Mouse (Mus musculus) left cerebral cortex, postnatal 14 days (tissue): ENCODE measurements around the gene 1700015G11Rik. TPM values are rescaled to one million over a fixed set of nuclear protein-coding genes. Genes with fewer than 3 reads are reported as not detected.

Source experiments
- DNase-seq, 2 experiments: peaks; one replicate each; pipeline ENCODE4 v3.0.0; 2021 to 2022; ENCODE audit warnings: low spot score in 2 of 2, mixed read lengths in 1 of 2
- intact Hi-C: fragments of 180-260 bp; cut with DNase I; formaldehyde crosslinking; loops from one replicate; pipeline ENCODE4 v1.15.1; 2025
- long read RNA-seq, 2 experiments: library from polyadenylated mRNA; stranded (forward); transcript quantifications; one replicate each; pipeline ENCODE4 v2.0.0; 2021
- total RNA-seq, 2 experiments: library from RNA; stranded (reverse); gene quantifications; 2 replicates each; pipeline ENCODE4 v1.2.3; 2021

The 1700015G11Rik gene
- not detected for total RNA-seq
- long read RNA-seq, experiment 1: 0 reads
- long read RNA-seq, experiment 2: 0 reads

DNA sequence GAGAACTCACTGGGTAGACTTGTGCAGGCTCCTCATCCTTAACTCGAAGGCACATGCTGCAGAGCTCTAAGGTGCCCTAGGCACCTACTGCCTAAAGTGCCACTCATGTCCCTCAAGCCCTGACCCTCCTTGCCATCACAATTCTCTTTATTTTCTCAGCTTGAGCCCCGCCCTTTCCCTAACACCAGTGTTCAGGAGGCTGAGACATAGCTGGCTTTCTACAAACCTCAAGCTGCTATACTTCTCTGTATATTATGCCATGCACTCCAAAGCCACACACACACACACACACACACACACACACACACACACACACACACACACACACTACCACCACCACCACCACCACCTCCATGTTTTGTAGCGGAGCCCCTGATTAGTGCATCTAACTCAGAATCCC, at the start of gene 1700015G11Rik:
Gene 1700015G11Rik, minus strand, starts transcription at position 101 of the 400 bp plus-strand sequence.
- DNase-seq: no peak
- intact Hi-C loops: no loop called here

DNA sequence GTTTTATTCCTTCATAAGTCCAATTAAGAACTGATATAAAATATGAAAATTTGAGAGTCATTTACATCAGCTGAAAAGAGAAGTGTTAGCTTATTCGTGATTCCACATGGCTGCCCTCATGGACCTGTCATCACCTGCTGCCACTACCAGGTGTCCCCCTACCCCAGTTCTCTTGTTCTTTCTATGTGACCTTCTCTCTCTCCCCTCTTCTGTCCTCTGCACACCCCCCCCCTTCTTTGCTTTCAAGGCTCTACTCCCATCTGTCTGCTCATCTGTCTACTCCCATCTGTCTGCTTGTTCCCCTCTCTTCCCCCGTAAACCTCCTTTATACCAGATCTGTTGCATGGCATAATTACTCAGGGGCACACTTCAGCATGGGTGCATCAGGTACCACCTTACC, 41.4 kb upstream of the 1700015G11Rik start:
- intact Hi-C loops: no loop called here
- no peak for DNase-seq

DNA sequence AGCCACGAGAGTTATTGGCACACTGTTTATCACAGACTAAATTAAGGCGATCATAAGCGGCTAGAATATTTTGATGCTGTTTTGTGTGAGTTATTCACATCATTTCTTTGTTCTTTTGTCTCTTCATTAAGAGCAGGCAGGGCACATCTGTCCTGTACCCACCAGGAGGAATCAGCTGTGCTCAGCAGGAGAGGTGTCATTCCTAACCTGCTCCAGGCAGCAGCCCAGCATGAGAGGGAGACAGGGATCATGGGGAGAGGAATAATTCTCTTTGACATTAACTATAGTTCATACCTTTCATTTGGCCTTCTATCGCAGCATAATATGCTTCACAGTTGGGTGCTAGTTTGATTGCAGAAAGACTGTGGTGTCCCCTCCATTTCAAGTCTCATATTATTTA, 40.7 kb upstream of the 1700015G11Rik start:
- intact Hi-C loops: no loop called here
- DNase-seq: no peak

DNA sequence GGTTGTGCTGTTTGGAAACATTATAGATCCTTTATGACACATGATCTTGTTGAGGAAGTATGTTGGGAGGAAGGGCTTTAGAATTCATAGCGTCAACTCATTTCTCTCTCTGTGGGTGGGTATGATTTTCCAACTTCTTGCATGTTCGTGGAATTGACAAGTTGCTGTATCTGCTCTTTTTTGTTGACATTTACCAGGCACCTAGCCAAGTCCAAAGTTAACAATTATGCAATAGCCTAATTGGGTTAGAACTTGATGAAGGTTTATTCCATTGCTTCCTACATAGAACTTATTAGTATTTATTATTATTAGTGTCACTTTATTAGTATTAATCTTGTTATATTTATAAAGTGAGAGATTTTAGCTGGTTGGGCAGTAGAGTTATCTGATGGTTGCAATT, 40.3 kb upstream of the 1700015G11Rik start:
- intact Hi-C loops: no loop called here
- no peak for DNase-seq

DNA sequence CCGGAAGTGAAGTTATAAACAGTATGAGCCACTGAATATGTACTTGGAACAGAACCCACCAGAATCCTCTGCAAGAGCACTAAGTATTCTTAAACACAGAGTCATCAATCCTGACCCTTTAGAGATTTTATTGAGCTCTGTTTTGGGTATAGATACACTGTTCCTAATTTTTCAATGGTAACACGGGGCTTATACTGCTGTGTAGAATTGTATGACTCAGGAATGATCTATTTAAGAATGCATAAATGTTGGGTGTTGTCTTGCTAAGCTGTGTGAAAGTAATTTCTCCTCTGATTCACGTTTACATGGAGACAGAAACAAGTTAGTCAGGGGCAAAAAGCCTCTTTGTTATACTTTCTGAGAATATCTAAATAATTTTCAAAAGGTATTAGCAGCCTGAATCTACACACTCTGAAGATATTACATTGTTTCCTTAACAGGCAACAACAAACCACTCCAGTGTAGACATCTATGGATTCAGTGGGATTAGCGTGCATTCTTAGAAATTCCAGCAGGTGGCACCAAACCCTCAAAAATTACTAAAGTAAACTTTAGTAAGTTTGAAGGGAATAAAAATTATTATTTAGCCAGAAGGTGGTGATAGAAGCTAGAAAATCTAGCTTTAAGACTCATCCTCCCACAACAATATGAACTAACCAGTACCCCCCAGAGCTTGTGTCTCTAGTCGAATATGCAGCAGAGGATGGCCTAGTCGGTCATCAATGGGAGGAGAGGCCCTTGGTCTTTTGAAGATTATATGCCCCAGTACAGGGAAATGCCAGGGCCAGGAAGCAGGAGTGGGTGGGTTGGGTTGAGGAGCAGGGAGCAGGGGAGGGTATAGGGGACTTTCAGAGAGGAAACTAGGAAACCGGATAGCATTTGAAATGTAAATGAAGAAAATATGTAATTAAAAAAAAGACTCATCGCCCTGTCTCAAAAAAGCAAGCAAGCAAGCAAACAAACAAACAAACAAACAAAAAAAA, 22.4 kb upstream of the 1700015G11Rik start:
- DNase-seq: peak; percentile 51 to 78
- intact Hi-C loops: no loop called here

DNA sequence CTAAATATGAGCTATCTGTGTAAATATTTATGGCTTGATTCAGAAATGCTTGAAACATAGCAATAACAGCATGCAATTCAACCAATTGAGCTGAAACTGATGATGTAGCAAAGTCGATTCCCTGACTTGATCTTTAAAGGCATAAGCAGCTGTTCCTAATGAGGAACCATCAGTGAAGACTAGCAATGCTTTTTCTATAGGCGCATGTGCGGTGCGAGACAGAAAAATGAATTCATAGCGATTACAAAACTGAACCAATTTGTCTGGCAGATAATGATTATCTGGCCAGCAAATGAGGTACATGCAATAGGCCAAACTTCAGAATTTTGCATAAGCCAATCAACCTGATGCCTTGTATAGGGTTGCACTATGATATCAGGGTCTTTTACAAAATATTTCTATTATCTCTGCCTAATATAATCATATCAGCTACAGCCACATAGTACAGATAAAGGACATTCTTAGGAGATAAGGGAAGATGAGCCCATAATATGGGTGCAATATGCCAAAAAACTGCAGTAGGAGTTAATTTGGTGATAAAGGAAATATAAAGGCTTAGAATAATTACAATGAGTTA, 8.6 kb upstream of the 1700015G11Rik start:
- DNase-seq: no peak

DNA sequence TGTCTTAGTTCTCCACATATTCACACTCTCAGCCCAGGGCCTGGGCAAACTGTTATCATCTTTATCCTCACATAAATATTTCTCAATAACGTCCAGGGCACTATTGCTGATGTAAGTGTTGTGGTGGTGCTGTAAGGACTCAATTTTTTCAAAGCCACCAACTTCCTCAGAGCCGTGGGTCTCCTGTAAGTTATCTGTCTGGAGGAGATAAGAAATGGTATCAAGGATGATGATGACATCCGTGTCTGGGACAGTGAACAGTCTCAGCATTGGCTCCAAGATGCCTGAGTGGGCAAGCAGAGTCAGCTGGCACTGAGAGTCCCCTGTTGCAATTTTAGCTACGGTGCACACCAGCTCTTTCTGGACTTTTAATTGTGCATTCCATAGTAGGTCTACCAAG, 6.5 kb upstream of the 1700015G11Rik start:
- DNase-seq: no peak
- intact Hi-C loops: no loop called here

More for the DNA sequence above, 8.6 kb upstream of the 1700015G11Rik start:
- intact Hi-C loops: no loop called here

DNA sequence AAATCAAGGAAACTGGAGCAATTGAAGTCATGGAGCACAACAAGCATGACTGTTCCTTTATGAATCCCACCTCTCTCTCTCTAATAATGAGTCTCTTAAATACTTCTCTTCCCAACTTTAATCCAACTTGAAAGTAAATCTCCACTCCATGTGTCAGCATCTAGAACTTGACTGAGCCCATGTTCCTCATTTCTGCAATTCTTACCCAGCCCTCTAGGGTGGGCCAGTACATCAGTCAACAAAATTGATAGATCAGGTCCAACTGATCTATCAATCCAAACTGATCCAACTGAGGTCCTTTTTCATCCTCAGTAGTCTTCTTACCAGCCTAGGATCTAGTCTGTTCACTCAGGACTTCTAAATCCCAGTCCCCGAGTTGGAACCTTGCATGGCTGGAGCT, 348 bp downstream of the 1700015G11Rik start:
- intact Hi-C loops: no loop called here
- DNase-seq: no peak

DNA sequence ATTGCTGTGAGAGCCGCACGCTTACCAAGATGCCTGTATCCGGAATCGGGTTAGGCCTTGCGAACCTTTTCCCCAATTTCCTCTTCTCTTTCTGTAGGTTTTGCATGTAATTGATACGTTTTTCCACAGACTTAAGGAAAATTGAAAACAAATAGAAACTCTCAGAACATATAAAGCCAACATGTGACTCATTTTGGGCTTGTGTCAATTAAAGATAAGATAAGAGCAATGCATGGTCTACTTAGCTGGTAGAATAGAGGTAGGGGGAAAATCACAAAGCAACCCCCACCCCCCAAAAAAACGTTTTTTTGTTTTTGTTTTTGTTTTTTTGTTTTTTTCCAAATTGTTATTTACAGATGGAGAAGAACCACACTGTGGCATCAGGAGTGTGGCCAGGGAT, 2.1 kb downstream of the 1700015G11Rik start:
- intact Hi-C loops: no loop called here
- DNase-seq: no peak

DNA sequence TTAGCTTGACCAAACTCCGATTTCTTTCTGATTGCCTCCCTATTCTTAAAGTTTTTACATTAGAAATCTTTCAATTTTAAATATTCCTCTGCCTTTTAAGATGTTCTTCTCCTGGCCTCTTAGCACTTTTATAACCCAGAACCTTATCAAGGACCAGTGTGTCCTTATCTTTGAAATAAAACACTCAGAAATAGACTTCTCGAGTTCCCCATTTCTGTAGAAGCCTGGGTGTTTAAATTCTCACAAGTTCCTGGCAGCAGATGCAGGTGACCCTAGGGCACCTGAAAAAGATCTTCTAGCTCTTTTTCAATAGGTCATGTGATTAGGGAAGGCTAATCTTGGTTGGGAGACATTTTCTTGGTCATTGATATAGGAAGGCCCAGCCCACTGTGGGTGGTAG, 8.4 kb downstream of the 1700015G11Rik start:
- intact Hi-C loops: no loop called here

DNA sequence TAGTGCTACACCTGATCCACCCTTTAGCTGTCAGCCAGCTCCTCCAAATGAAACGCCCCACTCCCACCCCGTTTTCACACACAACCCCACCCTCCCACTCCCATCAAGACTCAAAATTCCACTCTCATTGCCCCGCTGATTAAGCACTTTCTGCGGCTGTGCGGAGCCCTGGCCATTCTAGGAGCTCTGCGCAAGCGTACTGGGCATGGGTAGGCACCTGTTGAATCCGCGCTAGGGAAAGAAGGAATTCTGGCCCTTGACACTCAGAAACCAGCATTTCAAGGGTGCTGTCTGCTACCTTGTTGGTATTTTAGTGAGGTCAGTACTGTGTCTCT, 9.3 kb downstream of the 1700015G11Rik start:
- intact Hi-C loops: no loop called here
- no peak for DNase-seq

More for the DNA sequence above, 8.4 kb downstream of the 1700015G11Rik start:
- DNase-seq: no peak

DNA sequence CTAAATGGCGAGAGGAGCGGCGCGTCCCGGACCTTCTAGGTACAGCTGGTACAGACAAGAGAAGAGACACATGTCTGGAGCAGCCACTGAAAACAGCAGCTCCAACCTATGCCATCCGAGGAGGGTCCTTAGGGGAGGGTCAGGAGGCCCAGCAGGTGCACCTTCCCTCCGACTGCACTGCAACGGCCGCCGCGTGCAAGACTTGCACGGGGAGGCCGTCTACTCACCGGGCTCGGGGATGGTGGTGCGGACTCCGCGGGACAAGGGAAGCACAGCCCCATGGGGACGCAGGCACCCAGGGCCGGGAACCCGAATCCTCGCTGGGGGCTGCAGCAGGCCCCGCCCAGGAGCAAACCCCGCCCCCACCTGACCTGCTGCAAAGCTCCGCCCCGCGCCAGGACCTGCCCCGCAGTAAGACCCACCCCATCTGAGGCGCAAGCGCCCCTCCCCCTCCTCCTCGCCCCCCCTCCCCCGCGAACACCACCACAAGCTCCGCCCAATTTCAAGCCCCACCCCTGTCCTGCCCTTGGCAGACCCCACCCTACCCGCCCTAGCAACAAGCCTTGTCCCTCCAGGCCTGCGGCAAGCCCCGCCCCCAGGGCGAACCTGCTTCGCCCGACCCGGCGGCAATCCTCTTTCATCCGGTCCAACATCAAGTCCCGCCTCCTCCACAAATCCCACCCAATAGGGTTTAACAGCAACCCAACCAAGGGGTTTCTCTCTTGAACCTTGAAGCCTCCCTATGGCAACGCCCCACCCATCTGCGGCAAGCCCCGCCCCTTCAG, 9.8 kb downstream of the 1700015G11Rik start, which contains the start of gene Svip:
Gene Svip, minus strand, starts transcription at position 508 of the 785 bp plus-strand sequence.
- peak; percentile 92 to 98 for DNase-seq
- intact Hi-C loops: no loop called here

DNA sequence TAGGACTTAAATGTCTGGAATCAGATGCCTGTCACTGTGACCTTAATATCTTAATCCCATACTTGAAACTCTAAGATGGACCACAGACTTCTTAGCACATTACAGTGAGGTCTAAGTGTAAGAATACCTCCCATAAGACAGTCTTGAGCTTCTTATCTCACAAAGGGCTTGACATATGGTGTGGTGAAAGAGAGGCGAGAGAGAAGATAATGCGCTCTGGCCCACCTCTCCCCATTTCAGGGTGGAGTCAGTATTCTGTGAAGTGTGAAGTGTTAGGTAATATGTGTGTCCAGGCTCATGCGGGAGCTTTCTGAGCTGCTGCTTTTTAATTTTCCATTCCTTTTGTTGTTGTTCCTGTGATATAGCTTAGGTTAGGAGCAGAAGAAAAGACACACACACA, 24.5 kb downstream of the 1700015G11Rik start:
- no peak for DNase-seq
- intact Hi-C loops: no loop called here

DNA sequence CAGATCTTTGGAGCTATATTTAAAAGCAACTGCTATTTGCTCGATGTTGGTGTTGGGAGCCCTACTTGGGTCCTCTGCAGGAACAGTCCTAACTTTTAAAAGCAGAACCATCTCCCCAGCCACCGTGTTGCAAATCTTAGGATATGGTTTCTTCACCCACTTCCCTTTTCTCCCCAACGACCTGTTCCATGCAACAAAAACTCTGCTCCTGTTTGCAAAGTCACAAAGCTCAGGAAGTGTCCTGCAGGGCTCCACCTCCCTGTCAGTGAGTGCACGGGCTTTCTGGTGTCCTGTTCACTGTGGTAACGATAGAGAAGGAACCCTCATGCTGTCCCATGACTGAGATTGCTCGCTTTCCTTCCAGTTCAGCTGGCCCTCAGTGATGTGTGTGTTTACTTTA, 28.6 kb downstream of the 1700015G11Rik start:
- intact Hi-C loops: no loop called here
- DNase-seq: no peak

DNA sequence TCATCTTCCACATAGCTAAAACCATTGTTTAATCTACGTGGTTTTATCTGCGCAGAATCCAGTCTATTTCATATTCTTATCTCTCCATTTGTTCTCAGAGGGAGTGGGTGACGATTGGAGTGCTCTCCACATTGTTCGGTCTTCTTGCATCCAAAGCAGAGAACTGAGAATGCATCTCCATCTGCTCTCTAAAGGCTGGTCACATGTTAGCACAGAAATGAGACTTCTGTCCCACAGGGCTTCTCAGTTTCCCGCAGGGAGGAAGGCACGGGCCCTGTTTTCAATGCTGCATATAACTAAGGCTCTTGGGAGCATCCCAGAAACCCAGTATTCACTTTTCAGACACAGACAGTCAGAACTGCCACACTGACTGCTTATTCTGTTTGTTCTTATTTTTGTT, 29.8 kb downstream of the 1700015G11Rik start:
- DNase-seq: peak; percentile 23 to 56
- intact Hi-C loops: no loop called here

DNA sequence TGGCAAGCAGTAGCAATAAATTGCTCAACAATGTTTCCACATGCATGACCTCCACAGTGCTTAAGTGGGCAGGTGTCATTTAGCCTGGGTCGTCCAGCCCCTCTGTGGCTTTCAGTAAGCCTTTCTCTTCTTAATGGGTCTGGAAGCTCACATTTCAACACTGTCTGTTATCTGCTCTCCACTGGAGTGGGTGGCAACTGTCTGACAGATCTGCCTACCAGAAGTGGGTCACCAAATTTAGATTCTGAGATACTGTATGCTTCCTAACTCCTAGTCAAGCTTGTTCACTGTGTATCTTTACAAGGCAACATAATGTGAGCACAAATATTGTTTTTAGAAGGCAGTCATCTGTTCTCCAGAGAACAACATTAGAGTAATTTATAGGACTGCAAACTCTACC, 33.2 kb downstream of the 1700015G11Rik start:
- peak; percentile 37 to 64 for DNase-seq
- intact Hi-C loops: no loop called here

DNA sequence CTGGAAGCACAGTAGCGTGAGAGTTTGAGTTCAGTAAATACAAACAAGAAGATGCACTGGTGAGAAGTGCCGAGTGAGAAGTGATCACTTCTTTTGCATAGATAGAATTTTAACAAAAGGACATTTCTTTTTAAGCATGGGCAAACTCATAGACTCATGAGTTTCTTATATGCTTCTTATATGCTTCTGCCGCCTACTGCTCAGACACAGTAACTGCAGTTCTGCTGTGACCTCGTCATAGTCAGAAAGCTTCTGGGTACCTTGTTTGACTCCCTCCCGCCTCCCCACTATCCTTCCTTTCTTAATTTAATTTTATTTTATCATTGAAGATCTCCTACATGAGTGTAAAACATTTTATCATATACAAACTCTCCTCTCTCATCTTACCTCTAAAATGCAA, 36.3 kb downstream of the 1700015G11Rik start:
- peak in 1 of 2 experiments; percentile 35 for DNase-seq
- intact Hi-C loops: loop anchor here (5.0 kb wide), 1 partner anchor 477 kb away; no protein-coding TSS in a partner anchor

DNA sequence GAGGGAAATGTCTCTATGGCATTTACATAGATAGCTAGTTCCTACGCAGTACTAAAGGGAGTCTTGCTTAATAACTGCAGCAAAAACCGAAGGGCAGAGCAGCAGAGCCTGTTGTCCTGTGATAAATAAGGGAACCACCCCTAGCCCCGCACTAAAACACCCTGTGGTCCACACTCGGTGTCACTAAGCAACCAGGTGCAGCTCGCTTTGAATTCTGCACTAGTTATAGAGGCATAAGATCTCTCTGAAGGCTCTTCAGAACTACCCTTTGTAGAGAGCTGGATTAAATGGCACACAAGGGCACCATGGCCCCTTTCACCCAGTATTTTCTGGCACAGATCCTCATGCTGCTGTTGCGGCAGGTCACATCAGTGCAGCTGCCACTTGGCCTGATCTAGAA, 40.3 kb downstream of the 1700015G11Rik start:
- no peak for DNase-seq
- intact Hi-C loops: loop anchor here (5.0 kb wide), 1 partner anchor 473 kb away; no protein-coding TSS in a partner anchor

DNA sequence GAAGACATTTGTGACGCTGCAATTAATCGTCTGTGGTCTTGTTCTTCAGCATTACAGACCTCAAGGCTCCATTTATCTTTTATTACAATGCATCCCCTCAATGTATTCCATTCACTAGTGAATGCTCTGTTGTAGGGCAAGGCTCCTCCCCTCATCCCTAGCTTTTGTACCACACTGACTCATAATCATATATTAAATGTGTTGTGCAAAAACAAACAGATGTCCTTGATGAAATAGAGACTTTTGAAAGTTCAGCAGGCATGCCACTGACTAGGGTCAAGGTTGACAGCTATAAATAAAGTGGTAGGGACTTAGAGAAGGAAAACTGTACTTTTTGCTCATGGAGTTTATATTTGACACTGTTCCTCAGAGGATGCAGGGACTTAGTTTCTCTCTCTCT, 42.0 kb downstream of the 1700015G11Rik start:
- intact Hi-C loops: loop anchor here (2.0 to 5.0 kb wide), 2 partner anchors 111 to 355 kb away; partner anchors contain the start of genes Fancf and Gas2

DNA sequence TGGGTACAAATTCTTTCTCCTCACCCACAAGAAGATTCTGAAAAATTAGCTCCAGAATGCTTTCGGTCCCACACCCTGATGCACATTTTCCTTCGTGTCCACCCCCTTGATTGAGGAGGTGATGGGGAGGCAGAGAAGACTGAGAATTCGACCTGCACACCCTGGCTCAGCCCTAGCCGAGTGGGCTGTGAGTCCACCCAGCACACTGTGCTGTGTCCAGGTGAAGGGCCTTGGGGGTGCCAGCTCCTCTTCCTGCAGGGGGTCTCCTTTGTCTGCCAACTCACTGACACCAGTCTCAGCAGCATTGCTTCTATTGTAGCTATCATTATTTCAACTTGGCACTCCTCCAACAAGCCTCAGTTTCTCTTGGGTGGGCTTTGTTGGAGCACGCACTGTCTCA, 42.4 kb downstream of the 1700015G11Rik start:
- no peak for DNase-seq
- intact Hi-C loops: loop anchor here (2.0 to 5.0 kb wide), 2 partner anchors 111 to 354 kb away; partner anchors contain the start of genes Fancf and Gas2

More for the DNA sequence above, 42.0 kb downstream of the 1700015G11Rik start:
- no peak for DNase-seq
